Mouse (Mus musculus) heart, embryonic 15.5 days (tissue): ENCODE measurements around the gene Zfpl1. TPM values are rescaled to one million over a fixed set of nuclear protein-coding genes. Genes with fewer than 3 reads are reported as not detected.

Source experiments
- ATAC-seq: fragments of 200-750 bp; cut with Nextera tagmentation; replicated peaks from 2 replicates; pipeline ENCODE4 v1.8.0; 2017; ENCODE audit warnings: low read depth, moderate TSS enrichment; ENCODE audit not compliant: insufficient number of reproducible peaks, insufficient read depth, low FRiP score
- H3K27ac ChIP-seq: fragments of 300-500 bp; sonication (generic); 2 replicates; pipeline ENCODE4 v1.5.1; 2015; ENCODE audit warnings: mild to moderate bottlenecking, inconsistent platforms
- H3K27me3 ChIP-seq: fragments of 300-500 bp; sonication (generic); 2 replicates; pipeline ENCODE4 v1.6.1; 2015; ENCODE audit warnings: inconsistent platforms
- H3K36me3 ChIP-seq: fragments of 300-500 bp; sonication (generic); 2 replicates; pipeline ENCODE4 v1.6.1; 2015; ENCODE audit warnings: mild to moderate bottlenecking, inconsistent platforms
- H3K4me1 ChIP-seq: fragments of 300-500 bp; sonication (generic); replicated peaks from 2 replicates; pipeline ENCODE4 v1.6.1; 2015; ENCODE audit warnings: inconsistent platforms
- H3K4me2 ChIP-seq: fragments of 300-500 bp; sonication (generic); 2 replicates; pipeline ENCODE4 v1.6.1; 2015; ENCODE audit warnings: inconsistent platforms, mild to moderate bottlenecking, moderate library complexity
- H3K4me3 ChIP-seq: fragments of 300-500 bp; sonication (generic); 2 replicates; pipeline ENCODE4 v1.5.1; 2015; ENCODE audit warnings: mild to moderate bottlenecking, inconsistent platforms
- H3K9ac ChIP-seq: fragments of 300-500 bp; sonication (generic); 2 replicates; pipeline ENCODE4 v1.6.1; 2015; ENCODE audit warnings: mild to moderate bottlenecking, inconsistent platforms
- H3K9me3 ChIP-seq: fragments of 300-500 bp; sonication (generic); replicated peaks from 2 replicates; pipeline ENCODE4 v1.6.1; 2016; ENCODE audit warnings: inconsistent platforms
- WGBS: fragments of 180-500 bp; shearing (Covaris S2); methylation state at CpG from one replicate; pipeline ENCODE4 v1.1.7; 2015; ENCODE audit warnings: mixed read lengths; 5-methylcytosine and 5-hydroxymethylcytosine counted together
- polyA plus RNA-seq: library from polyadenylated mRNA; unstranded; fragments of >200 nt; fragmentation: Nextera tagmentation; extraction: Ambion mirVana; gene quantifications from 2 replicates; pipeline ENCODE4 v1.2.1, GENCODE M21; 2015

The Zfpl1 gene
- polyA plus RNA-seq, 1 experiment from 2014 or later: 39.1 TPM

- H3K9me3 ChIP-seq: no peaks in the 10 kb centered on the region
- peaks cover 28% of the 10 kb centered on the region; the same call in 1 of the 2 replicates for H3K36me3 ChIP-seq
- peak overlapping the region; percentile 50 for H3K4me3 ChIP-seq
- WGBS: 1% methylated on average over 30 of the region's 30 CpGs
- peak overlapping the region; percentile 50 for H3K27ac ChIP-seq
- H3K4me2 ChIP-seq: peak overlapping the region; percentile 91
- H3K4me1 ChIP-seq: peaks cover 30% of the 10 kb centered on the region
- no peaks in the 10 kb centered on the region for H3K27me3 ChIP-seq
- ATAC-seq: peak; percentile 54
- H3K9ac ChIP-seq: peak overlapping the region; percentile 49
Measured at GRCm38 (mm10) chr19:6067011-6067723, 17.6 kb downstream of the Zfpl1 start.

GRCm38 (mm10) chr19:6066571-6066970 lies 18.2 kb downstream of the Zfpl1 start:
- no peaks in the 10 kb centered on the region for H3K27me3 ChIP-seq
- H3K9ac ChIP-seq: peak overlapping the region; percentile 49; the same call in 1 of the 2 replicates
- H3K36me3 ChIP-seq: peaks cover 28% of the 10 kb centered on the region; the same call in 1 of the 2 replicates
- ATAC-seq: no peak
- 22% methylated on average over 5 of the region's 5 CpGs for WGBS
- H3K9me3 ChIP-seq: no peaks in the 10 kb centered on the region
- peaks cover 32% of the 10 kb centered on the region for H3K4me1 ChIP-seq
- peak overlapping the region; percentile 50 for H3K27ac ChIP-seq
- peak overlapping the region; percentile 91 for H3K4me2 ChIP-seq
- peak overlapping the region; percentile 50 for H3K4me3 ChIP-seq

GRCm38 (mm10) chr19:6063081-6063480 lies 21.7 kb downstream of the Zfpl1 start:
- Histone ChIP-seq H3K4me1 (peaks cover 42% of the 10 kb centered on the region), H3K9me3 (no peaks in the 10 kb centered on the region), H3K9ac (peak overlapping the region; percentile 19; the same call in 1 of the 2 replicates), H3K27ac (no peak overlapping the region), H3K4me2 (peak overlapping the region; percentile 89; the same call in 1 of the 2 replicates), H3K27me3 (no peaks in the 10 kb centered on the region), H3K4me3 (0 out of 2 replicates have a peak overlapping the region, but pooled peaks have one; percentile 62), H3K36me3 (peaks cover 14% of the 10 kb centered on the region)
- ATAC-seq: no peak
- WGBS: 91% methylated on average over 6 of the region's 6 CpGs

GRCm38 (mm10) chr19:6062418-6062817 lies 22.3 kb downstream of the Zfpl1 start:
- 61% methylated on average over 5 of the region's 5 CpGs for WGBS
- peaks cover 36% of the 10 kb centered on the region for H3K4me1 ChIP-seq
- peak overlapping the region; percentile 88 for H3K27ac ChIP-seq
- H3K9me3 ChIP-seq: no peaks in the 10 kb centered on the region
- H3K4me2 ChIP-seq: peak overlapping the region; percentile 89
- H3K27me3 ChIP-seq: no peaks in the 10 kb centered on the region
- peaks cover 14% of the 10 kb centered on the region for H3K36me3 ChIP-seq
- H3K4me3 ChIP-seq: peak overlapping the region; percentile 62
- H3K9ac ChIP-seq: peak overlapping the region; percentile 81
- no peak for ATAC-seq

- peak overlapping the region; percentile 88 for H3K27ac ChIP-seq
- H3K27me3 ChIP-seq: no peaks in the 10 kb centered on the region
- peaks cover 33% of the 10 kb centered on the region for H3K4me1 ChIP-seq
- under 1% methylated on average over 44 of the region's 44 CpGs for WGBS
- H3K9ac ChIP-seq: peak overlapping the region; percentile 81
- ATAC-seq: no peak
- H3K4me3 ChIP-seq: peak overlapping the region; percentile 62
- no peaks in the 10 kb centered on the region for H3K9me3 ChIP-seq
- peaks cover 14% of the 10 kb centered on the region for H3K36me3 ChIP-seq
- peak overlapping the region; percentile 89 for H3K4me2 ChIP-seq
Measured at GRCm38 (mm10) chr19:6061641-6062302, 23.0 kb downstream of the Zfpl1 start.

GRCm38 (mm10) chr19:6061021-6061533 lies 23.7 kb downstream of the Zfpl1 start, which contains the start of gene Znhit2:
Gene Znhit2 (plus strand): TSS chr19:6061192.
- Histone ChIP-seq H3K4me1 (peaks cover 35% of the 10 kb centered on the region), H3K4me2 (peak within 1 kb of the TSS; percentile 89), H3K36me3 (peaks cover 14% of the 10 kb centered on the region), H3K9ac (peak within 1 kb of the TSS; percentile 81), H3K4me3 (peak within 1 kb of the TSS; percentile 62), H3K27ac (peak within 1 kb of the TSS; percentile 88), H3K9me3 (no peaks in the 10 kb centered on the region), H3K27me3 (no peaks in the 10 kb centered on the region)
- ATAC-seq: peak; percentile 76
- WGBS: 0% methylated on average over 58 of the region's 58 CpGs

GRCm38 (mm10) chr19:6058966-6059365 lies 25.8 kb downstream of the Zfpl1 start:
- no peaks in the 10 kb centered on the region for H3K9me3 ChIP-seq
- no peak for ATAC-seq
- H3K4me3 ChIP-seq: peak overlapping the region; percentile 94
- peaks cover 35% of the 10 kb centered on the region for H3K4me1 ChIP-seq
- H3K27me3 ChIP-seq: no peaks in the 10 kb centered on the region
- peaks cover 30% of the 10 kb centered on the region for H3K36me3 ChIP-seq
- H3K27ac ChIP-seq: no peak overlapping the region
- peak overlapping the region; percentile 79 for H3K4me2 ChIP-seq
- WGBS: 82% methylated on average over 5 of the region's 5 CpGs
- peak overlapping the region; percentile 92; the same call in 1 of the 2 replicates for H3K9ac ChIP-seq

GRCm38 (mm10) chr19:6058513-6058912 lies 26.2 kb downstream of the Zfpl1 start:
- Histone ChIP-seq H3K36me3 (peaks cover 34% of the 10 kb centered on the region), H3K9ac (peak overlapping the region; percentile 92), H3K27me3 (no peaks in the 10 kb centered on the region), H3K9me3 (no peaks in the 10 kb centered on the region), H3K27ac (peak overlapping the region; percentile 83), H3K4me1 (peaks cover 35% of the 10 kb centered on the region), H3K4me3 (peak overlapping the region; percentile 94), H3K4me2 (peak overlapping the region; percentile 79)
- 28% methylated on average over 5 of the region's 5 CpGs for WGBS
- ATAC-seq: no peak

- Histone ChIP-seq H3K27ac (peak within 1 kb of the TSS; percentile 83), H3K9me3 (no peaks in the 10 kb centered on the region), H3K36me3 (peaks cover 45% of the 10 kb centered on the region), H3K4me3 (peak within 1 kb of the TSS; percentile 94), H3K4me2 (peak within 1 kb of the TSS; percentile 79), H3K9ac (peak within 1 kb of the TSS; percentile 92), H3K4me1 (peaks cover 29% of the 10 kb centered on the region), H3K27me3 (no peaks in the 10 kb centered on the region)
- ATAC-seq: peak; percentile 88
- under 1% methylated on average over 62 of the region's 63 CpGs for WGBS
Measured at GRCm38 (mm10) chr19:6057313-6058096, 27.3 kb downstream of the Zfpl1 start, which contains the start of the genes Mrpl49 and Fau. Gene Mrpl49 (minus strand): TSS chr19:6057785. Gene Fau (plus strand): TSS chr19:6057844.

- peaks cover 53% of the 10 kb centered on the region for H3K36me3 ChIP-seq
- H3K4me2 ChIP-seq: peak overlapping the region; percentile 79
- WGBS: 43% methylated on average over 4 of the region's 4 CpGs
- H3K27me3 ChIP-seq: no peaks in the 10 kb centered on the region
- ATAC-seq: no peak
- peak overlapping the region; percentile 94 for H3K4me3 ChIP-seq
- no peaks in the 10 kb centered on the region for H3K9me3 ChIP-seq
- H3K9ac ChIP-seq: peak overlapping the region; percentile 85
- peaks cover 24% of the 10 kb centered on the region for H3K4me1 ChIP-seq
- H3K27ac ChIP-seq: no peak overlapping the region
Measured at GRCm38 (mm10) chr19:6056696-6057095, 28.1 kb downstream of the Zfpl1 start.
